Mouse (Mus musculus) natural killer cell, adult 2 months (primary cell): ENCODE data around the gene Gm20388.

Experiments
- DNase-seq, 2 experiments: peaks; one replicate each; pipeline ENCODE4 v3.0.0; 2022; ENCODE audit warnings: low spot score in 2 of 2

Gene Gm20388

GRCm38 (mm10) chr8:122899085-122899484 lies 2988.4 kb downstream of the Gm20388 start:
- no peak for DNase-seq

GRCm38 (mm10) chr8:122901476-122901875 lies 2990.8 kb downstream of the Gm20388 start:
- DNase-seq = no peak

- DNase-seq = no peak
These were observed 2991.4 kb downstream of the Gm20388 start for GRCm38 (mm10) chr8:122901892-122902515.

- no peak for DNase-seq
These were observed 2991.9 kb downstream of the Gm20388 start for GRCm38 (mm10) chr8:122902581-122902980.

- no peak for DNase-seq
These were observed 2992.4 kb downstream of the Gm20388 start for GRCm38 (mm10) chr8:122903002-122903401.

- no peak for DNase-seq
These were observed 2993.9 kb downstream of the Gm20388 start for GRCm38 (mm10) chr8:122904496-122904895.

- no peak for DNase-seq
These were observed 2994.7 kb downstream of the Gm20388 start for GRCm38 (mm10) chr8:122905346-122905745.

GRCm38 (mm10) chr8:122906463-122907021 lies 2995.9 kb downstream of the Gm20388 start:
- peak; percentile 78 to 85 for DNase-seq

- peak; percentile 37 to 55 for DNase-seq
These were observed 3001.5 kb downstream of the Gm20388 start for GRCm38 (mm10) chr8:122912150-122912549.

GRCm38 (mm10) chr8:122912871-122913270 lies 3002.2 kb downstream of the Gm20388 start:
- no peak for DNase-seq

GRCm38 (mm10) chr8:122916766-122917165 lies 3006.1 kb downstream of the Gm20388 start:
- no peak for DNase-seq

GRCm38 (mm10) chr8:122917531-122918392 lies 3007.1 kb downstream of the Gm20388 start:
- peak; percentile 44 to 48 for DNase-seq

- DNase-seq = no peak
These were observed 3007.9 kb downstream of the Gm20388 start for GRCm38 (mm10) chr8:122918438-122919107.

GRCm38 (mm10) chr8:122920890-122921289 lies 3010.2 kb downstream of the Gm20388 start:
- no peak for DNase-seq

- DNase-seq = no peak
These were observed 3012.3 kb downstream of the Gm20388 start for GRCm38 (mm10) chr8:122922945-122923344.

- no peak for DNase-seq
These were observed 3012.9 kb downstream of the Gm20388 start for GRCm38 (mm10) chr8:122923431-122924090.

GRCm38 (mm10) chr8:122924091-122924490 lies 3013.4 kb downstream of the Gm20388 start:
- no peak for DNase-seq

- DNase-seq = no peak
These were observed 3015.5 kb downstream of the Gm20388 start for GRCm38 (mm10) chr8:122925939-122926722.

GRCm38 (mm10) chr8:122926782-122927181 lies 3016.1 kb downstream of the Gm20388 start:
- DNase-seq = peak in 1 of 2 experiments; percentile 38

- DNase-seq = no peak
These were observed 3017.2 kb downstream of the Gm20388 start for GRCm38 (mm10) chr8:122927841-122928240.
